Mouse (Mus musculus): ENCODE measurements around the gene Spz1.

DNA sequence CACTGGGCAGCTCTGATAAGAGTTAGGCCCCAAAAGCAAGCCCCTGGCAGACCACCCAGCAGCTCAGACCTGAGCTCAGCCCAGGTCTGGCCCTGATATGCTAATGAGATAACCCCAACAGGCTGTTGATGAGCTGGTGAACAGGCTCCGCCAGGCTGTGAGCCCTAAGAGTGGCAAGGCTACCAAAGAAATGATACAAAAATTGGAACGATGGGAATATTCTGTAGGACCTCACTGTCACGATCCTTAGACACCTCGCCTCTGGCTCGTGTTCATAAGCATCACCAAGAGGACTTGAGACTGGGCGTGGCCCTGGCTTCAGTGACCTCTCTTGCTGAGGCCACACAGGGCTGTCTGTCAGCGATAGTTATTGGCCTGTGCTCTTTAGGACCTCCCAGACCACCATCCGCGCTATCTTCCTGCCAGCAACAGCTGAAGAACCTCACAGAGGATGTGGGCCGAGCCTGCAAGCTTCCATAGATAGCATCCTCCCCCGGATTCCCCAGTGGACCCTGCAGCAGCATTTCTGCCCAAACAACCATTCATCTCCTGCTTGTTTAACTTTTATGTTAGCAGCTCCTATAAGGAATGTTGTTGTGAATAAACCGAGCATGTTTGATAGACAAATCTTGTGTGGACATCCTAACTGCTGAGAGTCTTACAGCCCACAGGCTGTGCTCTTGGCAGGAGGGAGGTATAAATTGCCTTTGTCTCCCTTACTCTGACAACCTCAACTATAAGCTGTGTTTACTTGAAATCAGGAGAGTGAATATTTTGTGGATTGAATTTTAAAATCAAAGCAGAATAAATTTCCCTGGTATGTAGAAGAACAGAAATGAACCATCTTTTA lies 17.0 kb upstream of the Spz1 start:
- TF ChIP-seq POLR2A (IDR thresholded peaks at IDR 0.05; ENCODE audit: low read depth, low read length) (no peak), CTCF (IDR thresholded peaks at IDR 0.05; ENCODE audit: extremely low read depth, insufficient read length, insufficient replicate concordance, low read depth, low read length) (no peak)
